Mouse (Mus musculus): Measurements from ENCODE around the gene Simc1.

DNA sequence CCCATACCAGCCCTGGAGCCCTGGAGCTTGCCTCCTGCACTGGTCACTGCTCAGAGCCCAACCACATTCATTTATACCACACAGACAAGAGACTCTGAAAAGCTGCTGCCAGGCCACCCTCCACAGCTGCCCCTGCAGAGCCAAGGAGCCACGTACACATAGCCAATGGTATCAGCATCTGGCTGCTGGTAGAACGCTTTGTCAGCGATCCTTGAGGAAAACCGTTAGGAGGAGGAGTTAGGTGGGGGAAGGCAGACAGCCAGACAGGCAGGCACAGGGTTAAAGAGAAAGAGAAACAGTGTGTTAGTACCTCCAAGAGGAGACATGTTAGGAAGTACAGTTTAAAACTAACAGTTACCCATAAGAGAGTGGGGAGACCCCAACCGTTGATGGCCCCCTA, 93.3 kb downstream of the Simc1 start:
- TF ChIP-seq CTCF (IDR thresholded peaks at IDR 0.05; ENCODE audit: control insufficient read depth, insufficient read depth, low read length) (no peak), POLR2A (IDR thresholded peaks at IDR 0.05; ENCODE audit: borderline replicate concordance, control insufficient read depth, low read depth, low read length) (no peak)

Data from bone marrow, adult 2 months (tissue).